Mouse (Mus musculus): ENCODE measurements around the gene Plscr4.

Gene Plscr4

GRCm38 (mm10) chr9:92457261-92458058 lies at the start of gene Plscr4:
TSS of gene Plscr4 (plus strand) at chr9:92457373.
- peak; percentile 72 for ATAC-seq (ENCODE audit: insufficient number of reproducible peaks, low FRiP score, low TSS enrichment)

GRCm38 (mm10) chr9:92410225-92410624 lies 46.9 kb upstream of the Plscr4 start:
- ATAC-seq (ENCODE audit: insufficient number of reproducible peaks, low FRiP score, low TSS enrichment), result no peak

DNA sequence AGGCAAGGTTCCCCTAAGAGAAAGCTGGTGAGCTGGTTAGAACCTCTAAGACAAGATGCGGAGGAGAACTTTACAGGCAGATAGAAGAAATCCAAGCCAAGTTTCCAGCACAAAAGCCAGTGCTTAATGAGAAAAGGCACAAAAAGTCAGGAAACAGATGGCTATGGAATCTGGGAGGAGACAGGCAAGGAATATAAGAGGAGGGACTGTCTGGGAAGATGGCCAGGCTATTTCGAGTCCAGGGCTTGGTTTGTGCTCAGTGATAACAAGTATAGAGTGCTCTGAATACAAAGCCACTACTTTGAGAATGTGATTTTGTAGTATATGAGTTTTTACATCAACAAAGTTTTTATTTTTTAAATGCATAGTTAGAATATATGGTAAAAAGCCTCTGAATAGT lies 45.1 kb upstream of the Plscr4 start:
- no peak for ATAC-seq (ENCODE audit: insufficient number of reproducible peaks, low FRiP score, low TSS enrichment)

- no peak for ATAC-seq (ENCODE audit: insufficient number of reproducible peaks, low FRiP score, low TSS enrichment)
Observed at GRCm38 (mm10) chr9:92413684-92414083, 43.5 kb upstream of the Plscr4 start.

GRCm38 (mm10) chr9:92437781-92438180 lies 19.4 kb upstream of the Plscr4 start:
- no peak for ATAC-seq (ENCODE audit: insufficient number of reproducible peaks, low FRiP score, low TSS enrichment)

- no peak for ATAC-seq (ENCODE audit: insufficient number of reproducible peaks, low FRiP score, low TSS enrichment)
Observed at GRCm38 (mm10) chr9:92441468-92441867, 15.7 kb upstream of the Plscr4 start.

DNA sequence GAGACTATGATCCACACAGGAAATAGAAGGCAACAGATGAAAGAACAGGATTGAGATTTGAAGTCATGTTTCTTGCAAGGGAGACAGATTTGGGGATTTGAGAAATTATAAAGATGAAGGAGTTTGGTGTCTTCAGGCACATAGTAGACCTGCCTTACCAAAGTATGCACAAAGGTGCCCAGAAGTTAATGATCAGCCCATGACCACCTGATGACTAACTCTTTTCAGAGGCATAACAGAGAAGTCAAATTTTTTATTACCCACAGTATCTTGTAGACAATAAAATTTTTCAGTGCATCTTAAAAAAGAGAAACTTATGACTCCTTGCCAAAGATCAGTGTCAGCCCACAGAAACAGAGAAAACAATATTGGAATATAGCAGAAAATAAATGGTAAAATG lies 12.6 kb upstream of the Plscr4 start:
- no peak for ATAC-seq (ENCODE audit: insufficient number of reproducible peaks, low FRiP score, low TSS enrichment)

- no peak for ATAC-seq (ENCODE audit: insufficient number of reproducible peaks, low FRiP score, low TSS enrichment)
Observed at GRCm38 (mm10) chr9:92456605-92457004, 568 bp upstream of the Plscr4 start.

DNA sequence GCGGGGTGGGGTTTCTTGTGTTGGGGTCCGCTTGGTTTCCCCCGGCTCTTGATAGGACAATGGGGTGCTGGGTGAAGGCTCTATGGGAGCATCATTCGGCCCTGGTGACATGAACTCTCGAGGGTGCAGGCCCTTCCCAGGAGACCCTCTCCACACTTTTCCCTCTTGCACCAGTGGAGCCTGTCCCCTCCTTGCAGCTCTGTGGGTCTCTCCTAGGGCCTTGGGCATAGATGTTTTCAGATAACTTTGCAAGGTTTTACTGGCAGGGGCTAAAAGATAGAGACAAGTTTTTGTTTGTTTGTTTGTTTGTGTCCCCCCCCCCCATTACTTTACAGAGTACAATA lies 858 bp downstream of the Plscr4 start:
- 0 out of 2 replicates have a peak, but pooled peaks have one; percentile 10 for ATAC-seq (ENCODE audit: insufficient number of reproducible peaks, low FRiP score, low TSS enrichment)

DNA sequence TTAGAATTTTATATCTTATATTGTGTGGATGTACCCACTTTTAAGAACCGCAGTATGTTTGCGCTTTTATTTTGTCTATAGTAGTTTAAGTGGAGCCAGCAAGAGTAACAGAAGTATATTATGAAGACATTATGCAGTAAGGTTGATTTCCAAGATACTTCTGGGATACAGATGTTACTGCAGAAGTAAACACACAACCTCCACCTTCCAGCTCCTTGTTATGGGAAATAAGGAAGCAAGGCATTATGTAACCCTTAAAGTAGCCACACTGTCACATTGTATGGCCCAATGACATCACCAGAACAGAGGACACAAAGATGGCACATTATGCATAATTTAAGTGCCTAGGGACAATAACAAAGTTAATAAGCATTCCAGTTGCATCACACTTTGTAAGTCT lies 1.2 kb downstream of the Plscr4 start:
- no peak for ATAC-seq (ENCODE audit: insufficient number of reproducible peaks, low FRiP score, low TSS enrichment)

DNA sequence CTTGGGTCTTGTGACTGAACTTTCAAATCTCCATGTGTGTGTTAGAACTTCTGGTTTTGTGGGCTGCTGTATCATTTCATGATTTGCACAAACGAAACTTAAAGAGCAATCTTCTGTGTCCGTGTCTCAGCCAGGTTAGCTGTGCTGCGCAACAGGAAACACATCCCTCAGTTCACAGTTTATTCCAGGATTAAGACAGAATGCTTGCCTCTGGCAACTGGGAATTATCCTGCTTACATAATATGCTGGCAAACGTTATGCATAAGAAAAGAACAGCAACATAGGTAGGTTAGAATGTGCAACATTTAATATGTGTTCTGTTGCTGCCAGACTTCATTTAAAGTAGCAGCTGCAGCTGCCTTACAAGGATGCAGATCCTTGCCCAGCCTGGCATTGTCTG lies 10.6 kb downstream of the Plscr4 start:
- no peak for ATAC-seq (ENCODE audit: insufficient number of reproducible peaks, low FRiP score, low TSS enrichment)

GRCm38 (mm10) chr9:92472256-92472855 lies 15.2 kb downstream of the Plscr4 start:
- ATAC-seq (ENCODE audit: insufficient number of reproducible peaks, low FRiP score, low TSS enrichment), result no peak

DNA sequence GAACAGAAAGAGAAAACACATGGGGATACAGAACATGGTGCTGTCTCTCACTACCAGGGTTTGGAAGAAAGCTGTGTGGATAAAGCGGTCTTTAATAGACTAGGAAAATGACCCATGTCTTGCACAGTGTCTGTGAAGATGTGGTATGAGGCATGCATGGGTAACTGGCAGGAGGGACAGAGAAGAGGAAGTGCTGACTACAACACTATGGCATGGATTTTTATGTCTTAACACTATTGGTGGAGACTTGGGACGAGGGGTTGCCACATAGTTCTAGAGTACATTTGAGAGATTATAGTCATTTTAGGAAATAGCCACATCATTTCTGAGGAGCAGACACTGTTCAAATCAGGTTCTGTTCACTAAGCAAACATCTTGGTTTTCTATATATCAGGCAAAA lies 16.0 kb downstream of the Plscr4 start:
- no peak for ATAC-seq (ENCODE audit: insufficient number of reproducible peaks, low FRiP score, low TSS enrichment)

- no peak for ATAC-seq (ENCODE audit: insufficient number of reproducible peaks, low FRiP score, low TSS enrichment)
Observed at GRCm38 (mm10) chr9:92474244-92474643, 17.1 kb downstream of the Plscr4 start.

DNA sequence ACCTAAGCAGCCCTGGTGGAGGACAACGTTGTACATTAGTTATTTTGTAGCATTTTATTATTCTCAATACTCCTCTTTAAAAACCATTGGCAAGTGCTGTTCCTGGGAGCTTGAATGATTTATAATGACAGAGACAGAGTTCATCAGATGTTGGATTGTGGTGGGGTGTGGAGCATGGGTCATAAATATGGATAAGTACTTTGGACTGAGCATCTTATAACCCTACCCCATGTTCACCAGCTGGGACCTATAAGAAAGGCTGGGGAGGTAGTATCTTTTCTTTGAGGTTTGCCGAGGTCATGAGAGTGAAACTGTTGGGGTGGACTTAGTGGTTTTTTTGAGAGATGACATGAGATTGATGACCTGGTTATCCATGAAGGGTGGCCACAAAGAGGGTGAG lies 24.5 kb downstream of the Plscr4 start:
- ATAC-seq (ENCODE audit: insufficient number of reproducible peaks, low FRiP score, low TSS enrichment), result no peak

DNA sequence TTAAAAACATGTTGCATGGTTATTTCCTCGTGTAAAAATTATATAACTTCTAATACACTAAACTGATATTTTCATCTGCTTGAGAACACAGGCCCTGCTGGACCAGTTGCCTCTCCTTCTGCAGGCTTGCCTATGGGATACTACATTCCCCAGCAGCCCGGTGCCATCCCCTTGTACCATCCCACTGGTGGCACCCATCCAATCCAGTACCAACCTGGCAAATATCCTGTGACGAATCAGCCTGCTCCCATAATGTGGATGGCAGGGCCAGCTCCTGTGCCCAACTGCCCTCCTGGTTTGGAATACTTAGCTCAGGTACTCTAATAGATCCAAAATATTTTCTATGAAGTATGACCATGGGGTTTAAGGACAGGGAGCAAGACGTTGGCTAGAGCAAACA lies 25.4 kb downstream of the Plscr4 start:
- ATAC-seq (ENCODE audit: insufficient number of reproducible peaks, low FRiP score, low TSS enrichment), result no peak

- no peak for ATAC-seq (ENCODE audit: insufficient number of reproducible peaks, low FRiP score, low TSS enrichment)
Observed at GRCm38 (mm10) chr9:92484710-92485267, 27.6 kb downstream of the Plscr4 start.

DNA sequence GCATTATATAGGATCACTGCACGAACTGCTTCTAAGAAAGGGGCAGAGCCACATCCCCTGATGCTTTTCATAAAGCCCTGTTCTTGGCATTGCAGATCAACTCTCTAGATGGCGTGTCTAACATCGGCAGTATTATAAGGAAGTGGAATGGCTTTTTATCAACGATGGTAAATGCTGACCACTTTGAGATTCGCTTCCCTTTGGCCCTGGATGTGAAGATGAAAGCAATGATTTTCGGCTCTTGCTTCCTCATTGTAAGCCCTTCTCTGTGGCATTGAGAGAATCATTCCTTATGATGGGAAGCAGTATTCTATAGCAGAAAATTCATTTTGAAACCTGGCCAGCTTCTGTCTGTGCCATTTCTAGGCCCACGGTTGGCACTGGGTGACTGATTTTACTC lies 32.7 kb downstream of the Plscr4 start:
- ATAC-seq (ENCODE audit: insufficient number of reproducible peaks, low FRiP score, low TSS enrichment), result no peak

DNA sequence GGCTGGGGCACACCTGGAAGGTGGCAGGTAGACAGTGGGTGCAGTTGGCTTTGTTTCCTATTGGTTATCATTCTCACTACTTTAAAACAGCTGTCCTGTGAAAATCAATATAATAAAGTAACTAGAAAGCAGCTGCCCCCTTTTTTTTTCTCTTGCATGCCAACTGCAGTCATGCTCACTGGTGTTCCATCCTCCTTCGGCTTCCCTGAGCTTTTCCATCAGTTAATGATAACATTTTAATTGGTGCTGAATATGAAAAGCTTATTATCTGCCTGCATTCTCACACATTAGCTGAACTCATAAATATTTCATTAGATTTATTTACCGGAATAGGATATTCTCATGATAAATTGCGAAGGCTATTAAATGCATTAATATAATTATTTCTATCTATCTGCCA lies 33.1 kb downstream of the Plscr4 start:
- ATAC-seq (ENCODE audit: insufficient number of reproducible peaks, low FRiP score, low TSS enrichment), result no peak

DNA sequence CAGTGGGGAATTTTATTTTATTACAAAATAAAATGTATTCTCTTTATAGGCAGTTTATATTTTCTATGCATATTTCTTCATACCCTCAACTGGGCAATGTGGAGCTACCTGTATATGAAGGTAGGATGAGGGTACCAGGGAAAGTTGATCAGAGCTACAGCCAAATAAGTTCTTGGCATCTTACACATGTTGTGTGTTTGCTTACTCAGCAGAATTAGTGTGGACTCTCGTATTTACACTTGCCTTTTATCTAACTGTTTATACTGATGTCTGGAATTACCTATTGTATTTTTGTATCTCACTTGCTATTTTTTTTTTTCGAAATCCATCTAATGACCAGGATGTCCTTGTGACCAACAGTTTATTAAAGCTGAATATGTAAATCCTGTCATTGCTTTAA lies 34.1 kb downstream of the Plscr4 start:
- no peak for ATAC-seq (ENCODE audit: insufficient number of reproducible peaks, low FRiP score, low TSS enrichment)

- ATAC-seq (ENCODE audit: insufficient number of reproducible peaks, low FRiP score, low TSS enrichment), result peak; percentile 45; the same call in 1 of the 2 replicates
Observed at GRCm38 (mm10) chr9:92499710-92500410, 42.7 kb downstream of the Plscr4 start.

All from cerebellum, adult (tissue).